Mouse (Mus musculus) Patski (cell line): ENCODE data around the gene Pth2. TPM values are rescaled to one million over a fixed set of nuclear protein-coding genes. Genes with fewer than 3 reads are reported as not detected.
"Not testable (repeated sequence)": the region's sequence is repeated elsewhere in the genome, so short reads cannot be mapped to it uniquely, and the experiment has no call there.

Experiments used
- ATAC-seq: fragments of 100-300 bp; one replicate; pipeline ENCODE4 v1.8.0; 2021
- CTCF ChIA-PET: fragments of 350-600 bp; sonication (Branson Sonifier 250); formaldehyde crosslinking; loops from one replicate; lab custom pipeline; 2022; ENCODE audit warnings: inconsistent platforms; lab: Charles Lee
- POLR2A ChIA-PET: fragments of 350-600 bp; sonication (Branson Sonifier 250); formaldehyde crosslinking; loops from one replicate; lab custom pipeline; 2022; ENCODE audit warnings: antibody characterized with exemption, inconsistent platforms; lab: Charles Lee
- DNase-seq: peaks from one replicate; pipeline ENCODE4 v3.0.0-alpha.2; 2011; ENCODE audit warnings: low read depth, low spot score
- H3K27me3 ChIP-seq: fragments of 371-371 bp; one replicate; pipeline ENCODE4 v1.5.1; 2021
- CTCF ChIP-seq: fragments of 100-300 bp; IDR thresholded peaks from one replicate; pipeline ENCODE4 v1.5.1; 2021
- in situ Hi-C: fragments of 300-500 bp; cut with MboI; formaldehyde crosslinking; loops from 3 replicates; pipeline ENCODE4 v1.11.1; 2018; ENCODE audit warnings: low pct_unique_long_range_greater_than_20kb, mixed read lengths
- polyA plus RNA-seq: library from polyadenylated mRNA; unstranded; gene quantifications from one replicate; pipeline ENCODE4 v1.2.3, GENCODE M21; 2021

The Pth2 gene
- polyA plus RNA-seq, 1 experiment from 2014 or later = not detected

GRCm38 (mm10) chr7:45169495-45169894 lies 11.3 kb upstream of the Pth2 start:
- ChIA-PET CTCF (no interaction called here), POLR2A (no interaction called here)
- no peak for TF ChIP-seq CTCF
- in situ Hi-C loops = loop anchor here (10.0 kb wide), 1 partner anchor 185 kb away; no protein-coding TSS in a partner anchor
- ATAC-seq (no peak), DNase-seq (no peak)
- peaks cover 41% of the 10 kb centered on the region for H3K27me3 ChIP-seq

GRCm38 (mm10) chr7:45172974-45173373 lies 7.8 kb upstream of the Pth2 start:
- ChIA-PET CTCF (interaction anchor here (1.0 kb wide), 1 partner anchor 10 kb away, joined by 3 read pairs; no protein-coding TSS in a partner anchor), POLR2A (no interaction called here)
- DNase-seq (no peak), ATAC-seq (no peak)
- in situ Hi-C loops = no loop called here
- TF ChIP-seq CTCF = no peak
- H3K27me3 ChIP-seq = peaks cover 37% of the 10 kb centered on the region

GRCm38 (mm10) chr7:45173772-45174171 lies 7.0 kb upstream of the Pth2 start:
- ATAC-seq, POLR2A ChIA-PET, in situ Hi-C loops, DNase-seq: not testable (repeated sequence)
- H3K27me3 ChIP-seq = peaks cover 29% of the 10 kb centered on the region
- CTCF ChIA-PET = interaction anchor here (0.9 to 2.0 kb wide), 2 partner anchors 11 to 25 kb away, joined by 4 to 6 read pairs; no protein-coding TSS in a partner anchor

- no peak for TF ChIP-seq CTCF
- no peak for ATAC-seq
- DNase-seq = no peak
- POLR2A ChIA-PET = interaction anchor here (0.6 to 0.8 kb wide), 2 partner anchors 12 to 154 kb away, joined by 3 read pairs; no protein-coding TSS in a partner anchor
- in situ Hi-C loops = no loop called here
- CTCF ChIA-PET = interaction anchor here (0.9 to 2.0 kb wide), 2 partner anchors 12 to 24 kb away, joined by 4 to 6 read pairs; no protein-coding TSS in a partner anchor
- H3K27me3 ChIP-seq = peaks cover 31% of the 10 kb centered on the region
These were observed 6.1 kb upstream of the Pth2 start for GRCm38 (mm10) chr7:45174567-45175280.

- no peak for TF ChIP-seq CTCF
- in situ Hi-C loops = no loop called here
- peaks cover 35% of the 10 kb centered on the region for H3K27me3 ChIP-seq
- CTCF ChIA-PET = interaction anchor here (2.0 kb wide), 1 partner anchor 13 kb away, joined by 6 read pairs; no protein-coding TSS in a partner anchor
- DNase-seq = no peak
- POLR2A ChIA-PET = interaction anchor here (0.6 kb wide), 2 partner anchors 50 to 80 kb away, joined by 3 to 4 read pairs; no protein-coding TSS in a partner anchor
- no peak for ATAC-seq
These were observed 5.4 kb upstream of the Pth2 start for GRCm38 (mm10) chr7:45175398-45175797.

GRCm38 (mm10) chr7:45175929-45176328 lies 4.9 kb upstream of the Pth2 start:
- ChIA-PET POLR2A (interaction anchor here (0.6 kb wide), 2 partner anchors 49 to 81 kb away, joined by 3 to 4 read pairs; no protein-coding TSS in a partner anchor), CTCF (interaction anchor here (2.0 kb wide), 1 partner anchor 13 kb away, joined by 6 read pairs; no protein-coding TSS in a partner anchor)
- TF ChIP-seq CTCF = no peak
- in situ Hi-C loops = no loop called here
- no peak for ATAC-seq
- DNase-seq = no peak
- peaks cover 40% of the 10 kb centered on the region for H3K27me3 ChIP-seq

- in situ Hi-C loops = no loop called here
- peaks cover 44% of the 10 kb centered on the region for H3K27me3 ChIP-seq
- ATAC-seq (no peak), DNase-seq (no peak)
- TF ChIP-seq CTCF = no peak
- CTCF ChIA-PET = no interaction called here
- POLR2A ChIA-PET = no interaction called here
These were observed 4.4 kb upstream of the Pth2 start for GRCm38 (mm10) chr7:45176356-45176755.

- no peak for TF ChIP-seq CTCF
- POLR2A ChIA-PET = no interaction called here
- CTCF ChIA-PET = no interaction called here
- DNase-seq (no peak), ATAC-seq (no peak)
- H3K27me3 ChIP-seq = peaks cover 54% of the 10 kb centered on the region
- in situ Hi-C loops = no loop called here
These were observed 2.2 kb upstream of the Pth2 start for GRCm38 (mm10) chr7:45178550-45178949.

- ChIA-PET POLR2A (no interaction called here), CTCF (no interaction called here)
- no peak for DNase-seq
- in situ Hi-C loops = no loop called here
- peaks cover 62% of the 10 kb centered on the region for H3K27me3 ChIP-seq
- TF ChIP-seq CTCF = no peak
- ATAC-seq = no peak
These were observed 1.3 kb upstream of the Pth2 start, which contains the start of gene Gfy for GRCm38 (mm10) chr7:45179469-45179868. TSS of gene Gfy (minus strand) at chr7:45179569.

- DNase-seq = no peak
- no peak for ATAC-seq
These were observed 745 bp downstream of the Pth2 start for GRCm38 (mm10) chr7:45181540-45181939.

GRCm38 (mm10) chr7:45182199-45182601 lies 1.4 kb downstream of the Pth2 start:
- ATAC-seq (peak; percentile 52), DNase-seq (peak; percentile 46)
- peaks cover 74% of the 10 kb centered on the region for H3K27me3 ChIP-seq
- ChIA-PET CTCF (interaction anchor here (0.5 to 1.1 kb wide), 3 partner anchors 19 to 222 kb away, joined by 3 read pairs; no protein-coding TSS in a partner anchor), POLR2A (interaction anchor here (1.6 kb wide), 1 partner anchor 12 kb away, joined by 5 read pairs; no protein-coding TSS in a partner anchor)
- in situ Hi-C loops = no loop called here
- TF ChIP-seq CTCF = no peak

More at GRCm38 (mm10) chr7:45181540-45181939, 745 bp downstream of the Pth2 start:
- CTCF ChIA-PET = no interaction called here
- TF ChIP-seq CTCF = no peak
- POLR2A ChIA-PET = no interaction called here
- H3K27me3 ChIP-seq = peaks cover 74% of the 10 kb centered on the region
- in situ Hi-C loops = no loop called here
